Mouse (Mus musculus) intestine, embryonic 16.5 days (tissue): ENCODE data around the gene Phb2. TPM values are rescaled to one million over a fixed set of nuclear protein-coding genes. Genes with fewer than 3 reads are reported as not detected.

ENCODE experiments used
- ATAC-seq: fragments of 200-750 bp; cut with Nextera tagmentation; 2 replicates; pipeline ENCODE4 v1.8.0; 2017; ENCODE audit warnings: moderate TSS enrichment, moderate library complexity
- H3K27ac ChIP-seq: fragments of 300-500 bp; sonication (generic); 2 replicates; pipeline ENCODE4 v1.5.1; 2014; ENCODE audit warnings: mild to moderate bottlenecking, low read length
- H3K27me3 ChIP-seq: fragments of 300-500 bp; sonication (generic); replicated peaks from 2 replicates; pipeline ENCODE4 v1.6.1; 2014; ENCODE audit warnings: low read length, control low read depth, mixed read lengths; ENCODE audit not compliant: control insufficient read depth, insufficient read depth
- H3K36me3 ChIP-seq: fragments of 300-500 bp; sonication (generic); 2 replicates; pipeline ENCODE4 v1.6.1; 2014; ENCODE audit warnings: low read length, control low read depth; ENCODE audit not compliant: control insufficient read depth, insufficient read depth
- H3K4me1 ChIP-seq: fragments of 300-500 bp; sonication (generic); 2 replicates; pipeline ENCODE4 v1.6.1; 2014; ENCODE audit warnings: low read length, control low read depth, mixed read lengths; ENCODE audit not compliant: control insufficient read depth, insufficient read depth
- H3K4me2 ChIP-seq: fragments of 300-500 bp; sonication (generic); 2 replicates; pipeline ENCODE4 v1.6.1; 2014; ENCODE audit warnings: low read depth, low read length, control low read depth
- H3K4me3 ChIP-seq: fragments of 300-500 bp; sonication (generic); 2 replicates; pipeline ENCODE4 v1.5.1; 2014; ENCODE audit warnings: mild to moderate bottlenecking, low read length
- H3K9ac ChIP-seq: fragments of 300-500 bp; sonication (generic); 2 replicates; pipeline ENCODE4 v1.6.1; 2014; ENCODE audit warnings: low read depth, low read length
- H3K9me3 ChIP-seq: fragments of 300-500 bp; sonication (generic); 2 replicates; pipeline ENCODE4 v1.6.1; 2016; ENCODE audit warnings: low read length, control low read depth; ENCODE audit not compliant: control insufficient read depth
- WGBS: fragments of 180-500 bp; shearing (Covaris S2); extraction: QIAGEN DNeasy Blood & Tissue Kit; methylation state at CpG from one replicate; pipeline ENCODE4 v1.1.7; 2014; 5-methylcytosine and 5-hydroxymethylcytosine counted together
- polyA plus RNA-seq: library from polyadenylated mRNA; unstranded; fragments of >200 nt; fragmentation: Nextera tagmentation; extraction: Ambion mirVana; gene quantifications from 2 replicates; pipeline ENCODE4 v1.2.1, GENCODE M21; 2015

Gene Phb2
- polyA plus RNA-seq, 1 experiment from 2014 or later = 489 TPM

GRCm38 (mm10) chr6:124750405-124750804 lies 38.3 kb downstream of the Phb2 start:
- Histone ChIP-seq H3K36me3 (peaks cover 12% of the 10 kb centered on the region; the same call in 1 of the 2 replicates), H3K27me3 (no peaks in the 10 kb centered on the region), H3K27ac (no peak overlapping the region), H3K4me2 (no peak overlapping the region), H3K4me3 (no peak overlapping the region), H3K9me3 (no peaks in the 10 kb centered on the region), H3K4me1 (peaks cover 37% of the 10 kb centered on the region), H3K9ac (no peak overlapping the region)
- 81% methylated on average over 8 of the region's 8 CpGs for WGBS
- no peak for ATAC-seq

GRCm38 (mm10) chr6:124753861-124754260 lies 41.7 kb downstream of the Phb2 start:
- Histone ChIP-seq H3K27me3 (no peaks in the 10 kb centered on the region), H3K4me1 (peaks cover 40% of the 10 kb centered on the region), H3K27ac (no peak overlapping the region), H3K9ac (no peak overlapping the region), H3K4me2 (no peak overlapping the region), H3K9me3 (no peaks in the 10 kb centered on the region), H3K4me3 (no peak overlapping the region), H3K36me3 (peaks cover 7% of the 10 kb centered on the region; the same call in 1 of the 2 replicates)
- WGBS = 82% methylated on average over 2 of the region's 2 CpGs
- ATAC-seq = no peak

GRCm38 (mm10) chr6:124755306-124755705 lies 43.2 kb downstream of the Phb2 start:
- Histone ChIP-seq H3K27me3 (no peaks in the 10 kb centered on the region), H3K9ac (peak overlapping the region; percentile 93), H3K9me3 (no peaks in the 10 kb centered on the region), H3K36me3 (no peaks in the 10 kb centered on the region), H3K4me2 (peak overlapping the region; percentile 78), H3K27ac (peak overlapping the region; percentile 93), H3K4me3 (peak overlapping the region; percentile 75), H3K4me1 (peaks cover 45% of the 10 kb centered on the region)
- ATAC-seq = no peak
- WGBS = 11% methylated on average over 3 of the region's 3 CpGs

GRCm38 (mm10) chr6:124755831-124756595 lies 43.9 kb downstream of the Phb2 start, which contains the start of the genes Gm45234 and Atn1:
Gm45234 (minus strand) TSS chr6:124756021.
Atn1 (minus strand) TSS chr6:124756524.
- ATAC-seq = peak; percentile 60
- peak within 1 kb of the TSS; percentile 75 for H3K4me3 ChIP-seq
- WGBS = 1% methylated on average over 57 of the region's 100 CpGs
- no peaks in the 10 kb centered on the region for H3K9me3 ChIP-seq
- H3K36me3 ChIP-seq = no peaks in the 10 kb centered on the region
- H3K9ac ChIP-seq = peak within 1 kb of the TSS; percentile 93
- H3K4me2 ChIP-seq = peak within 1 kb of the TSS; percentile 78
- H3K27me3 ChIP-seq = no peaks in the 10 kb centered on the region
- peak within 1 kb of the TSS; percentile 93 for H3K27ac ChIP-seq
- peaks cover 45% of the 10 kb centered on the region for H3K4me1 ChIP-seq

GRCm38 (mm10) chr6:124756652-124757350 lies 44.7 kb downstream of the Phb2 start:
- peak overlapping the region; percentile 78 for H3K4me2 ChIP-seq
- no peaks in the 10 kb centered on the region for H3K36me3 ChIP-seq
- H3K9ac ChIP-seq = peak overlapping the region; percentile 93
- H3K27ac ChIP-seq = peak overlapping the region; percentile 93
- no peaks in the 10 kb centered on the region for H3K27me3 ChIP-seq
- no peaks in the 10 kb centered on the region for H3K9me3 ChIP-seq
- peak overlapping the region; percentile 75 for H3K4me3 ChIP-seq
- WGBS = 2% methylated on average over 48 of the region's 54 CpGs
- peaks cover 42% of the 10 kb centered on the region for H3K4me1 ChIP-seq
- peak; percentile 81 for ATAC-seq

- 12% methylated on average over 5 of the region's 5 CpGs for WGBS
- H3K36me3 ChIP-seq = no peaks in the 10 kb centered on the region
- peak overlapping the region; percentile 93 for H3K9ac ChIP-seq
- H3K4me2 ChIP-seq = peak overlapping the region; percentile 78
- H3K9me3 ChIP-seq = no peaks in the 10 kb centered on the region
- no peaks in the 10 kb centered on the region for H3K27me3 ChIP-seq
- H3K4me1 ChIP-seq = peaks cover 42% of the 10 kb centered on the region
- peak overlapping the region; percentile 75 for H3K4me3 ChIP-seq
- H3K27ac ChIP-seq = peak overlapping the region; percentile 93
- no peak for ATAC-seq
These were observed 45.3 kb downstream of the Phb2 start for GRCm38 (mm10) chr6:124757351-124757880.

- Histone ChIP-seq H3K4me2 (peak overlapping the region; percentile 78), H3K4me1 (peaks cover 39% of the 10 kb centered on the region), H3K27me3 (no peaks in the 10 kb centered on the region), H3K27ac (peak overlapping the region; percentile 93), H3K4me3 (peak overlapping the region; percentile 75), H3K9ac (peak overlapping the region; percentile 93), H3K9me3 (no peaks in the 10 kb centered on the region), H3K36me3 (no peaks in the 10 kb centered on the region)
- 40% methylated on average over 5 of the region's 5 CpGs for WGBS
- peak; percentile 12; the same call in 1 of the 2 replicates for ATAC-seq
These were observed 46.0 kb downstream of the Phb2 start for GRCm38 (mm10) chr6:124757909-124758848.

GRCm38 (mm10) chr6:124758849-124759232 lies 46.7 kb downstream of the Phb2 start:
- H3K4me2 ChIP-seq = peak overlapping the region; percentile 78
- H3K4me3 ChIP-seq = peak overlapping the region; percentile 2; the same call in 1 of the 2 replicates
- H3K9me3 ChIP-seq = no peaks in the 10 kb centered on the region
- H3K27ac ChIP-seq = peak overlapping the region; percentile 93
- WGBS = 45% methylated on average over 2 of the region's 2 CpGs
- no peaks in the 10 kb centered on the region for H3K36me3 ChIP-seq
- ATAC-seq = no peak
- H3K27me3 ChIP-seq = no peaks in the 10 kb centered on the region
- H3K4me1 ChIP-seq = peaks cover 33% of the 10 kb centered on the region
- H3K9ac ChIP-seq = peak overlapping the region; percentile 93
